Mouse (Mus musculus) stomach, embryonic 14.5 days (tissue): ENCODE measurements around the gene Pard3. TPM values are rescaled to one million over a fixed set of nuclear protein-coding genes. Genes with fewer than 3 reads are reported as not detected.

ENCODE experiments used
- ATAC-seq: fragments of 200-750 bp; cut with Nextera tagmentation; 2 replicates; pipeline ENCODE4 v1.8.0; 2017; ENCODE audit warnings: low read depth, moderate TSS enrichment; ENCODE audit not compliant: insufficient number of reproducible peaks, insufficient read depth, low FRiP score
- H3K27ac ChIP-seq: fragments of 300-500 bp; sonication (generic); 2 replicates; pipeline ENCODE4 v1.5.1; 2014; ENCODE audit warnings: mild to moderate bottlenecking, low read length, moderate library complexity, mixed read lengths
- H3K27me3 ChIP-seq: fragments of 300-500 bp; sonication (generic); 2 replicates; pipeline ENCODE4 v1.6.1; 2014; ENCODE audit warnings: low read length, control low read depth, mixed read lengths; ENCODE audit not compliant: control insufficient read depth, insufficient read depth
- H3K36me3 ChIP-seq: fragments of 300-500 bp; sonication (generic); 2 replicates; pipeline ENCODE4 v1.6.1; 2014; ENCODE audit warnings: mild to moderate bottlenecking, control low read depth, low read length, moderate library complexity, mixed read lengths; ENCODE audit not compliant: control insufficient read depth, insufficient read depth
- H3K4me1 ChIP-seq: fragments of 300-500 bp; sonication (generic); 2 replicates; pipeline ENCODE4 v1.6.1; 2014; ENCODE audit warnings: low read length, control low read depth, mixed read lengths; ENCODE audit not compliant: control insufficient read depth, insufficient read depth
- H3K4me2 ChIP-seq: fragments of 300-500 bp; sonication (generic); replicated peaks from 2 replicates; pipeline ENCODE4 v1.6.1; 2014; ENCODE audit warnings: low read depth, low read length, control low read depth
- H3K4me3 ChIP-seq: fragments of 300-500 bp; sonication (generic); 2 replicates; pipeline ENCODE4 v1.5.1; 2014; ENCODE audit warnings: low read depth, low read length, control low read depth
- H3K9ac ChIP-seq: fragments of 300-500 bp; sonication (generic); replicated peaks from 2 replicates; pipeline ENCODE4 v1.6.1; 2014; ENCODE audit warnings: low read depth, mild to moderate bottlenecking, control low read depth, low read length, moderate library complexity, mixed read lengths
- H3K9me3 ChIP-seq: fragments of 300-500 bp; sonication (generic); 2 replicates; pipeline ENCODE4 v1.6.1; 2016; ENCODE audit warnings: low read depth, low read length, control low read depth; ENCODE audit not compliant: control insufficient read depth
- WGBS: fragments of 180-500 bp; shearing (Covaris S2); extraction: QIAGEN DNeasy Blood & Tissue Kit; methylation state at CpG from one replicate; pipeline ENCODE4 v1.1.7; 2014; 5-methylcytosine and 5-hydroxymethylcytosine counted together
- polyA plus RNA-seq: library from polyadenylated mRNA; unstranded; fragments of >200 nt; fragmentation: Nextera tagmentation; extraction: Ambion mirVana; gene quantifications from 2 replicates; pipeline ENCODE4 v1.2.1, GENCODE M21; 2014

Pard3 gene
- polyA plus RNA-seq, 1 experiment from 2014 or later = 37.9 TPM

- Histone ChIP-seq H3K36me3 (no peaks in the 10 kb centered on the region), H3K27ac (peak overlapping the region; percentile 6; the same call in 1 of the 2 replicates), H3K4me1 (peaks cover 56% of the 10 kb centered on the region), H3K4me2 (no peak overlapping the region), H3K9ac (no peak overlapping the region), H3K4me3 (no peak overlapping the region), H3K9me3 (no peaks in the 10 kb centered on the region), H3K27me3 (no peaks in the 10 kb centered on the region)
- 35% methylated on average over 8 of the region's 8 CpGs for whole genome bisulfite sequencing
- ATAC-seq = no peak
These were observed 25.3 kb downstream of the Pard3 start for GRCm38 (mm10) chr8:127089021-127089420.

GRCm38 (mm10) chr8:127090435-127090834, 26.7 kb downstream of the Pard3 start:
- Histone ChIP-seq H3K4me1 (peaks cover 56% of the 10 kb centered on the region), H3K4me2 (no peak overlapping the region), H3K9ac (no peak overlapping the region), H3K36me3 (no peaks in the 10 kb centered on the region), H3K4me3 (no peak overlapping the region), H3K27ac (no peak overlapping the region), H3K9me3 (no peaks in the 10 kb centered on the region), H3K27me3 (no peaks in the 10 kb centered on the region)
- no peak for ATAC-seq
- 79% methylated on average over 4 of the region's 4 CpGs for WGBS

GRCm38 (mm10) chr8:127091936-127092335, 28.2 kb downstream of the Pard3 start:
- Histone ChIP-seq H3K27me3 (no peaks in the 10 kb centered on the region), H3K4me1 (peaks cover 55% of the 10 kb centered on the region), H3K4me3 (no peak overlapping the region), H3K9me3 (no peaks in the 10 kb centered on the region), H3K36me3 (no peaks in the 10 kb centered on the region), H3K9ac (no peak overlapping the region), H3K4me2 (no peak overlapping the region), H3K27ac (peak overlapping the region; percentile 82)
- WGBS = 85% methylated on average over 3 of the region's 3 CpGs
- no peak for ATAC-seq

- Histone ChIP-seq H3K36me3 (no peaks in the 10 kb centered on the region), H3K4me1 (peaks cover 49% of the 10 kb centered on the region), H3K27ac (peak overlapping the region; percentile 82), H3K9me3 (no peaks in the 10 kb centered on the region), H3K9ac (no peak overlapping the region), H3K4me2 (peak overlapping the region; percentile 30; the same call in 1 of the 2 replicates), H3K27me3 (no peaks in the 10 kb centered on the region), H3K4me3 (no peak overlapping the region)
- peak; percentile 70; the same call in 1 of the 2 replicates for ATAC-seq
- 18% methylated on average over 10 of the region's 10 CpGs for WGBS
These were observed 28.9 kb downstream of the Pard3 start for GRCm38 (mm10) chr8:127092383-127093112.

- WGBS = 55% methylated on average over 3 of the region's 3 CpGs
- Histone ChIP-seq H3K4me3 (no peak overlapping the region), H3K9me3 (no peaks in the 10 kb centered on the region), H3K36me3 (no peaks in the 10 kb centered on the region), H3K27me3 (no peaks in the 10 kb centered on the region), H3K4me1 (peaks cover 44% of the 10 kb centered on the region), H3K27ac (peak overlapping the region; percentile 82), H3K4me2 (peak overlapping the region; percentile 30; the same call in 1 of the 2 replicates), H3K9ac (no peak overlapping the region)
- ATAC-seq = no peak
These were observed 29.4 kb downstream of the Pard3 start for GRCm38 (mm10) chr8:127093113-127093426.

GRCm38 (mm10) chr8:127095763-127096162, 32.1 kb downstream of the Pard3 start:
- no peak overlapping the region for H3K9ac ChIP-seq
- H3K9me3 ChIP-seq = no peaks in the 10 kb centered on the region
- 70% methylated on average over 7 of the region's 7 CpGs for WGBS
- H3K36me3 ChIP-seq = no peaks in the 10 kb centered on the region
- ATAC-seq = no peak
- no peak overlapping the region for H3K4me3 ChIP-seq
- H3K4me1 ChIP-seq = peaks cover 31% of the 10 kb centered on the region
- no peaks in the 10 kb centered on the region for H3K27me3 ChIP-seq
- H3K4me2 ChIP-seq = no peak overlapping the region
- no peak overlapping the region for H3K27ac ChIP-seq

GRCm38 (mm10) chr8:127099439-127100090, 35.9 kb downstream of the Pard3 start:
- Histone ChIP-seq H3K9ac (no peak overlapping the region), H3K4me1 (peaks cover 6% of the 10 kb centered on the region; the same call in 1 of the 2 replicates), H3K4me3 (no peak overlapping the region), H3K4me2 (no peak overlapping the region), H3K9me3 (no peaks in the 10 kb centered on the region), H3K27me3 (no peaks in the 10 kb centered on the region), H3K27ac (no peak overlapping the region), H3K36me3 (no peaks in the 10 kb centered on the region)
- WGBS = 39% methylated on average over 1 of the region's 1 CpGs
- no peak for ATAC-seq

- 68% methylated on average over 5 of the region's 5 CpGs for WGBS
- Histone ChIP-seq H3K36me3 (no peaks in the 10 kb centered on the region), H3K9me3 (no peaks in the 10 kb centered on the region), H3K4me3 (no peak overlapping the region), H3K9ac (no peak overlapping the region), H3K27me3 (no peaks in the 10 kb centered on the region), H3K4me2 (no peak overlapping the region), H3K27ac (no peak overlapping the region), H3K4me1 (peaks cover 13% of the 10 kb centered on the region; the same call in 1 of the 2 replicates)
- ATAC-seq = no peak
These were observed 39.6 kb downstream of the Pard3 start for GRCm38 (mm10) chr8:127103256-127103655.
